Mouse (Mus musculus) Patski (cell line): ENCODE data around the gene Abcb9. TPM values are rescaled to one million over a fixed set of nuclear protein-coding genes. Genes with fewer than 3 reads are reported as not detected.

Experiments used
- ATAC-seq: fragments of 100-300 bp; one replicate; pipeline ENCODE4 v1.8.0; 2021
- CTCF ChIA-PET: fragments of 350-600 bp; sonication (Branson Sonifier 250); formaldehyde crosslinking; loops from one replicate; lab custom pipeline; 2022; ENCODE audit warnings: inconsistent platforms; lab: Charles Lee
- POLR2A ChIA-PET: fragments of 350-600 bp; sonication (Branson Sonifier 250); formaldehyde crosslinking; loops from one replicate; lab custom pipeline; 2022; ENCODE audit warnings: antibody characterized with exemption, inconsistent platforms; lab: Charles Lee
- DNase-seq: peaks from one replicate; pipeline ENCODE4 v3.0.0-alpha.2; 2011; ENCODE audit warnings: low read depth, low spot score
- H3K27me3 ChIP-seq: fragments of 371-371 bp; one replicate; pipeline ENCODE4 v1.5.1; 2021
- CTCF ChIP-seq: fragments of 100-300 bp; IDR thresholded peaks from one replicate; pipeline ENCODE4 v1.5.1; 2021
- in situ Hi-C: fragments of 300-500 bp; cut with MboI; formaldehyde crosslinking; loops from 3 replicates; pipeline ENCODE4 v1.11.1; 2018; ENCODE audit warnings: low pct_unique_long_range_greater_than_20kb, mixed read lengths
- polyA plus RNA-seq: library from polyadenylated mRNA; unstranded; gene quantifications from one replicate; pipeline ENCODE4 v1.2.3, GENCODE M21; 2021

Abcb9 gene
- polyA plus RNA-seq: 5.3 TPM

DNA sequence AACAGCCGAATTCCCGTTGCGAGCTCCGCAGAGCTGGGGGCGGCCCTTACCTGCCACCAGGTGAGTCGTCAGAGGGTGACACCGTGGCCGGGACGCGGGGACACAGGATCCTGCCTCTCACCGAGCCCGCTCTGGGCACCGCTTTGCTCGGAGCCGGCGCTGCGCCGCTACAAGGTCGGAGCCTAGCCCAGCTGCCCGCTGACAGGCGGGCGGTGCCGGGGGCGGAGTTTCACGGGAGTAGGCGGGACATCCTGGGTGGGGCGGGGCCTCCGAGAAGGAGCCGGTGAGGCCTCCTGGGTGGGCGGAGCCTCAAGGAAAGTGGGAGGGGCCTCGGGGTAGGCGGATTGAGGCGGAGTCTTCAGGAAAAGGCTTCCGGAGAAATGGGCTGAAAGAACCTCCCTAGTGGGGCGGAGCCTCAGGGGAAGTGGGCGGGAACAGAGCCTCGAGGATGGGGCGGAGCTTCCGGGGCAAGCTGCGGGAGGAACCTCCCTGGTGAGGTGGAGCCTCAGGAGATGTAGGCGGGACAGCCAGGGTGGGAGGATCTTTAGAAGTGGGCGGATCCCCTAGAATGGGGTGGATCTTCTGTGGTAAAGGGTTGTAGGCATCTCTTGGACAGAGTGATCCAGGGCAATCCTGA, at the start of gene Abcb9:
Gene Abcb9, minus strand, starts transcription at position 203 of the 637 bp plus-strand sequence.
- in situ Hi-C loops: loop anchor here (25.0 kb wide), 1 partner anchor 133 kb away; the partner anchor contains the start of gene Hip1r
- ChIA-PET POLR2A (interaction anchor here (1.0 kb wide), 1 partner anchor 16 kb away, joined by 3 read pairs; the partner anchor contains the start of gene Ogfod2), CTCF (interaction anchor here (1.5 to 2.8 kb wide), 2 partner anchors 11 to 15 kb away, joined by 5 to 9 read pairs; no protein-coding TSS in a partner anchor)
- ATAC-seq: peak; percentile 69
- TF ChIP-seq CTCF: no peak
- no peak for DNase-seq
- H3K27me3 ChIP-seq: no peaks in the 10 kb centered on the region

DNA sequence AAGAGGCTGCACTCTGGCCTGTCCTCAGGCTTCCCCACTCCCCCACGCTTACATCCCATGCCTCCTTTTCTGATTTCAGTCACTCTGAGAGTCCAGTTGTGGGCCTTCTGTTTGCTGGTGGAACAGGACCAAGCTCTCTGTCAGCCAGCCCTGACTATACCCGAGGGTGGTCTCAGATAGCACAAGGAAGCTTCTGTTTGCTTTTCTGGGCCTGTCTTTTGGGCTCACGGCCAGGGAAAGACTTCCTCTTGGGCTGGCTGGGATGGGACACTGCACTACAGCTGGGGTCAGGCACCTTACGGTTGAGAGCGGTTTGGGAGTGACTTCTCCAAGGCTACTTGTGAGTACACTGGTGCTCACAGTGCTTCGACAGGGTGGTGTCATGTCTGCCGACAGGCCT, 42.5 kb upstream of the Abcb9 start:
- ChIA-PET CTCF (no interaction called here), POLR2A (no interaction called here)
- ATAC-seq (no peak), DNase-seq (no peak)
- H3K27me3 ChIP-seq: no peaks in the 10 kb centered on the region
- no peak for TF ChIP-seq CTCF
- in situ Hi-C loops: no loop called here

DNA sequence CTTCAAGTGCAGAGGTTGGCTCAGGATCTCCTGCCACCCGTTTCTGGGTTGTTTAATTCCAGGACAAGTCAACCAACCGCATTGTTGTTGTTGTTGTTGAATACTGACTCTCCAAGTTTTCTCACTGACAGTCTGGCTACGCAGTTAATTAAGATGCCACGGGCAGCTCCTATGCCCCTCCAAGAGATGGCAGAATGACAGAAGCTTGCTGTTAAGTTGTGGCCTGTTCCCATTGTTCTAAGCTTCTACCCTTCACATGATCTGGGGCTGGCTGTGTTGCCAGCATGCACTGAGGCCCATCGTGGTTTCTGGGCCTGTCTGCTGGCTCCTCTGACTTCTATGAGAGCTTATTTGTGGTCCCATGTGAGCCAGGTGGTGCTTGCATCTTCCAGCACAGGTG, 38.7 kb upstream of the Abcb9 start:
- in situ Hi-C loops: no loop called here
- TF ChIP-seq CTCF: no peak
- no peaks in the 10 kb centered on the region for H3K27me3 ChIP-seq
- CTCF ChIA-PET: no interaction called here
- POLR2A ChIA-PET: no interaction called here
- ATAC-seq (no peak), DNase-seq (no peak)

DNA sequence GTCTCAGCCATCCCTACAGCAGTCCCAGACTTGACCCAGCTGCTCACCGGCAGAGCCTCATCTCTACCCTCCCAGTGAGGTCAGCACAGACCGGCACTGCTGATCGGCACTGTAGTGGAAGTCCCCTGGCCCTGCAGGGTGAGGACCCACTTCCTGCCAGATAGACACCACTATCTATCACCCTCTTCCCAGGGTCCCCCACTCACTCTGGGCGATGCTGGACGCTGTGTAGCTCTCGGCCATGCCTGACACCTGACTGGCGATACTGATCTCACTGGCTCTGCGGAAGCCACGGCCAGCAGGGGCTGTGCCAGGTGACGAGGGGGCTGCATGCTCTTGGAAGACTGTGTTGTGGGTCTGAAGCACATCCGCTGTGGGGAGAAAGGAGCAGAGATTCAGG, 29.5 kb upstream of the Abcb9 start:
- in situ Hi-C loops: no loop called here
- TF ChIP-seq CTCF: no peak
- H3K27me3 ChIP-seq: no peaks in the 10 kb centered on the region
- ATAC-seq (no peak), DNase-seq (no peak)
- ChIA-PET POLR2A (no interaction called here), CTCF (interaction anchor here (1.6 kb wide), 1 partner anchor 127 kb away, joined by 3 read pairs; no protein-coding TSS in a partner anchor)

DNA sequence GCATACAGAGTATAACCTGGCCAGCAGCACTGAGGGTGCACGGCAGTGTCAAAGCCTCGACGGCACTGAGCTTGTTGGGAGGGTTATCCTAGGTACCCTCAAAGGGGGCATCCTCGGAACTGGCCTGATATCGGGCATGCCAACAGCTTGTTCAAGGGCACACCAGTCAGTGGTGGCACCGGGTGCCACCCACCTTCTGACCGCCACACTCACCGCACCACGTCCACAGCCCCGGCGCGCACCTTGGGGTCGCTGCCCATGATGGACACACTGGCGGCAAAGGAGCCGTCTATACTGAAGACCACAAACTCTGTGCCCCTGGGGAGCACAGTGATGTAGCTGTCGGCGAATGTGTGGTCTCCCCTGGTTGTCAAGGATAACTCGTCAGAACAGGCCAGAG, 26.8 kb upstream of the Abcb9 start:
- no peak for TF ChIP-seq CTCF
- DNase-seq (no peak), ATAC-seq (no peak)
- POLR2A ChIA-PET: interaction anchor here (0.6 kb wide), 1 partner anchor 11 kb away, joined by 3 read pairs; no protein-coding TSS in a partner anchor
- H3K27me3 ChIP-seq: no peaks in the 10 kb centered on the region
- in situ Hi-C loops: no loop called here
- CTCF ChIA-PET: interaction anchor here (0.8 to 1.0 kb wide), 3 partner anchors 9 to 11 kb away, joined by 3 to 4 read pairs (median 3); partner anchors contain the start of gene Ogfod2

DNA sequence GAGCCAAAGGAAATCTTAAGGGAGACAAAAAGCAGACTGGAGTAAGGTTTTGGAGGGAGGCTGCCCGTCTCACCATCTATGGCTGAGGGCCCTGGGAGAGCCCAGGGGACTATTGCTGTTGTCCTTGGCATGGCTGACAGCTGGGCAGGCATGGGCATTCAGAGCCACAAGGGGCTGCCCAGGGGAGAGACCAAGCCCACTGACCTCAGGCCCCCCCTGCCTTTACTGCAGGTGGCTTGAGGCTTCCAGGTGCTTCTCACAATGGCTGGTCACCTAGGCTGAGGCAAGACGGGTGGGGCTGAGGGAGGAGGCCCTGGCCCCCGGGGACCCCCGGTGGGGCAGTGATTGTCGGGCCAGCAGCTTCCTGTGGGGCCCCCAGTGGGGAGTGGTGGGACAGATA, 23.6 kb upstream of the Abcb9 start:
- no peaks in the 10 kb centered on the region for H3K27me3 ChIP-seq
- no peak for ATAC-seq
- POLR2A ChIA-PET: no interaction called here
- no peak for TF ChIP-seq CTCF
- in situ Hi-C loops: no loop called here
- no peak for DNase-seq
- CTCF ChIA-PET: no interaction called here

DNA sequence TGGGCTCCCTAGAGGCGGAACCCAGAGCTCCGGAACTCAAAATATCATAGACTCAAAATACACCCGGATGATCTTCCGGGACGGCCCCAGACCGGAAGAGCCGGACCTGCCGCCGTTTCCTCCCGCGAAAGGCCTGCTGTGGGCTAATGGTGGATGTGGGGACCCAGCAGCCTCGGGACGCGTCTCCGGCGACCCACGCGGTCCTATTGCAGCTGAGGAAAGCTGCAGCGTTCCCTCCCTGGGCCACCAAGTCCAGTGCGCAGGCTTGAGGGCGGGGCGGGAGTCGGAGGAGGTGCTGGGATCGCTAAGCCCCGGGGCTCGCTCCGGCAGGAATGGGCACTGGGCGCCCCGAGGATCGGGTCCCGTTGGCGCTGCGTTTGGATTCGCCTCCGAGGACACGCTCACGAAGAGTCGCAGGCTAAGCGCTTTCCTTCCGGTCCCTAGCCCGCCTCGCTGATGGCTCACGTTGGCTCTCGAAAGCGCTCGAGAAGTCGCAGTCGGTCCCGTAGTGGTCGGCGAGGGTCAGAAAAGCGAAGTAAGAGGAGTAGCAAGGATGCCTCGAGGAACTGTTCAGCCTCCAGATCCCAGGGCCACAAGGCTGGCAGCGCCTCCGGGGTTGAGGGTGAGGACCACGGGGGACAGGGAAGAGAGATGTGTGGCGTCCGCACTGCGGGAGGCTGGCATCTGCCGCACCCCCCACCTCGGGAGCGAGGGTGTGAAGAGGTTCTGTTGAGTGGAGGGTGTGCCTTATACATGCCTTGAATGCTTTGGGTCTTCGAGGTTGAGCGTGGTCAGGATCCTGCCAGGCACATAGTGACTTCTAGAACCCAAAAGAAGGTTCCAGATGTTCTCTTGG, 20.6 kb upstream of the Abcb9 start, which contains the start of gene Arl6ip4:
Gene Arl6ip4, plus strand, starts transcription at position 100 of the 856 bp plus-strand sequence.
- H3K27me3 ChIP-seq: no peaks in the 10 kb centered on the region
- DNase-seq (no peak), ATAC-seq (no peak)
- ChIA-PET POLR2A (no interaction called here), CTCF (no interaction called here)
- in situ Hi-C loops: no loop called here
- TF ChIP-seq CTCF: no peak

DNA sequence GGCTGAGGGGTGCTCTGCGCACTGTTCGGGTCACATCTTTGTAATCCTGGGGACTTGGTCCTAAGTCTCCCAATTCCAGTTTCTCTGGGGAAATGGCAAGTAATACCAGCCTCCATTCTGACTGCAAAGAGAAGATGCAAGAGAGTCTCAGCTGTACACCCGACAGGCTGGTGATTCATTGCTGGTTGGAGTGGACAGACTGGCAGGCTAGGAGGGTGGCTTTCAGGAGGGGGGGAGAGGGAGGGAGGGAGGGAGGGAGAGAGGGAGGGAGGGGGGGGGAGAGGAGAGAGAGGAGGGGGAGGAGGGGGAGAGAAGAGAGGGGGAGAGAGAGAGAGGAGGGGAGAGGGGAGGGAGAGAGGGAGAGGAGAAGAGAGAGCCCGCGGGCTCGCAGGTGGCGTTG, 19.9 kb upstream of the Abcb9 start:
- in situ Hi-C loops: no loop called here
- H3K27me3 ChIP-seq: no peaks in the 10 kb centered on the region
- CTCF ChIA-PET: no interaction called here
- DNase-seq (no peak), ATAC-seq (no peak)
- POLR2A ChIA-PET: no interaction called here
- TF ChIP-seq CTCF: no peak

DNA sequence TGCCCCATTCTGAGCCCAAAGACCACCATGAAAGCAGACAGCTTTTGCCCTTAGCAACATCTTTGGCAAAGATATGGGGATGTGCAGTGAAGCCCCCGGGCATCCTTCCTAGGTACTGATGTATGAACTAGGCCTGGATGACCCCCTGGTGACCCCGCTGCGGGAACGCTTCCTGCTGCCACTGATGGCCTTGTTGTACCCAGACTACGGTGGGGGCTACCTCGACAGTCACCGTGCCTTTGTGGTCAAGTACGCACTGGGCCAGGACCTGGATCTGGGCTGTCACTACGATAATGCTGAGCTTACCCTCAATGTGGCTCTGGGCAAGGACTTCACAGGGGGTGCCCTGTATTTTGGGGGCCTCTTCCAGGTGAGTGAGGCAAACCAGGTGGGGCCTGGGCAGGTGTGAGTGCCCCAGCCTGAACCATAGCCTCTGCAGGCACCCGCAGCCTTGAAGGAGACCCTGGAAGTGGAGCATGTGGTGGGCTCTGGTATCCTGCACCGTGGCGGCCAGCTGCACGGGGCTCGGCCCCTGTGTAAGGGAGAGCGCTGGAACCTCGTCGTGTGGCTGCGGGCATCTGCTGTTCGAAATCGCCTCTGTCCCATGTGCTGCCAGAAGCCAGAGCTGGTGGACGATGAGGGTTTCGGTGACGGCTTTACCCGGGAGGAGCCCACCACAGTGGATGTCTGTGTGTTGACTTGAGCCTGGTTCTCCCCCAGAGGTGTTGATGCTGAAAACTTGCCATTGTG, 18.9 kb upstream of the Abcb9 start:
- ChIA-PET CTCF (no interaction called here), POLR2A (no interaction called here)
- ATAC-seq (no peak), DNase-seq (no peak)
- H3K27me3 ChIP-seq: no peaks in the 10 kb centered on the region
- in situ Hi-C loops: no loop called here
- no peak for TF ChIP-seq CTCF

DNA sequence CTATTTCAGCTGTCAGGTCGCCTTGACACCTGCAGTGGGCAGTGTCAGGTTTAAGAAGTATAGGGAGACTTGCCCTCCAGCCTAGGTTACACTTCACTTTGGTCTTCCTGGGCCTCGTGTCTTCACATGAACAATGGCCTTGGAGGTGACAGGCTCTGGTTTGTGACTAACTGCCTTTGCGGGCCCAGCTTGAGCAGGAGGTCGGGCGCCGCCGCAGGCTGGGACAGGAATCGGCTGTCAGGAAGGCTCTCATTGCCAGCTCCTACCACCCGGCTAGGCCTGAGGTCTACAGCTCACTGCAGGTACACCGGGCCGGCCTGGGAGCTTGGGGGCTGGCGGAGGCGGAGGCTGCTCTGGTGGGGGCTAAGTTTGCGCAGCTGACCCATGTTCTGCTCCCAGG, 17.4 kb upstream of the Abcb9 start:
- H3K27me3 ChIP-seq: no peaks in the 10 kb centered on the region
- CTCF ChIA-PET: interaction anchor here (0.9 to 1.6 kb wide), 7 partner anchors 9 to 144 kb away, joined by 3 to 5 read pairs (median 3); no protein-coding TSS in a partner anchor
- no peak for DNase-seq
- in situ Hi-C loops: no loop called here
- POLR2A ChIA-PET: no interaction called here
- peak; percentile 40 for ATAC-seq
- TF ChIP-seq CTCF: no peak
